Mouse (Mus musculus) layer of hippocampus, adult 18-20 months (tissue): ENCODE data around the gene Ank3. TPM values are rescaled to one million over a fixed set of nuclear protein-coding genes. Genes with fewer than 3 reads are reported as not detected.
A peak's percentile ranks its signal among the peaks of the same experiment; 100 is the strongest.

Source experiments
- DNase-seq, 2 experiments: peaks; one replicate each; pipeline ENCODE4 v3.0.0; 2022; ENCODE audit warnings: low spot score in 2 of 2
- total RNA-seq, 2 experiments: library from RNA; stranded (reverse); gene quantifications; 2 replicates each; pipeline ENCODE4 v1.2.3; 2021

The Ank3 gene
- total RNA-seq, 2 experiments from 2014 or later: 414 to 427 TPM

DNA sequence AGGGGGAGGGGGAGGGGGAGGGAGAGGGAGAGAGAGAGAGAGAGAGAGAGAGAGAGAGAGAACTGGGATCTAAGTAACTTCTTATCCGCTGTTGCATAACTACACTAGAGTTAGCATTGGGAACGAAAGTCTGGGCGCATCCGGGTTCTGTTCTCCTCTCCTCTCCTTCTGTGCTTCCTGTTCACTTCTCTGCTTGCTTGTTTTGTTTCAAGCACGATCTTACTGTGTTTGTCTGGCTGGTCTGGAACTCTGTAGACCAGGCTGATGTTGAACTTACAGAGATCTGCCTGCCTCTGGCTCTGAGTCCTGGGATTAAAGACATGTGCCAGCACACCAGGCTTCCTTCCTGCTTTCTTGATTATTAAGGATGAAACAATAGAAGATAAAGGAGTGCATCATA, 519.1 kb downstream of the Ank3 start:
- DNase-seq: no peak

DNA sequence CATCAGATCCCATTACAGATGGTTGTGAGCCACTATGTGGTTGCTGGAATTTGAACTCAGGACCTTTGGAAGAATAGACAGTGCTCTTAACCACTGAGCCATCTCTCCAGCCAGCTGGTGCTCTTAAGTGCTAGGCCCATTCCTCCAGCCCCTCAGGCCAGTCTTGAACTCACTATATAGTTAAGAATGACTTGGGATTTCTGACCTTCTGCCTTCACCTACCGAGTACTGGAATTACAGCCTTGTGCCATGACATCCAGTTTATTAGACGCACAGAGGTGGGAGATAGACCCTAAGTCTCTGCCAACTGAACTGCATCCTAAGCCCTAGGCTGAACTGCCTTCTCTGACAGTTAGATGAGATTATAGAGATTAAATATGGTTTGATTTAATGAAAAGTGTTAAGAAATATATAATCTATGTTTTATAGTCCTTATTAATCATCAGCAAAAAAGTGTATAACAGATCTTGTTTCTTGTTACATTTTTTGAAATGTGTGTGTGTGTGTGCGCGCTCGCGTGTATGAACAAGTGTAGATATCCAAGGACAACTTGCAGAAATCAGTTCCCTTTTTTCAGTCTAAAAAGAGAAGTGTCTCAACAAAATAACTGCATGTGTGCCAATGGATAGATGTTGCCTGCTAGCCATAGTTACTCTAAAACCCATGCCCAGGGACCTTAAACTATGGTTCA, 520.0 kb downstream of the Ank3 start:
- no peak for DNase-seq

DNA sequence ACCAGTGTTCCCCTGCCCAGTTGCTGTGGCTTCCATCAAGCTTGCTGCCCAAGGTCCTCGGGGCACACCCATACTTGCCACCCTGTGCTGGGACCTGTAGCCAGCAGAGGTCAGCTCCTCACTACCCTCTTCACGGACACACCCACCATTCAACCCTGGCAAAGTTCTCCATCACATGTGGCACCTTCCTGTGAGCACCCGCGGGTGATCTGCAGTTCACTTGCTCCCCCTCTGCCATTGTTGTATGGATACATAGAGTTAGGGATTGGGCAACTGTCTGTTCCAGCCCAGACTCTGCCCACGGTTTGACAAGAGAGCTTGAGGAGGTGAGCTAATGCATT, 520.5 kb downstream of the Ank3 start:
- no peak for DNase-seq

DNA sequence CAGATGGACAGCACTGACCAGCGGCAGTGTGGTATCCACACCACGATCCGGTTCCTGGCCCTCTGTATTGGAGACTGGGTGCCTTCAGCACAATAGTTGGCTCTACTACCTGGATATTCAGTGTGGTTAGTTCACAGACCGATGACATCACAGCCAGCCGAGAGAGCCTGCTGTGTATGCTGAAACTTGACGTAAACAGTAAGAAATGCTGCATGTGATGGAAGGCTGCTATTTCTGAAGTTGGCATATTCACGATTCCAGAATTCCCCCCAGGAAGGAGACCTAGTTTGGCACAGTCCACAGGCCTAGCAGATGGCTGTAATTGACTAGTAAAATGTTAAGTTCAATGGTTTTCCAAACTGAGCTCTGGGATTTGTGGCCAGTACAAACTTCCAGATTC, 521.2 kb downstream of the Ank3 start:
- peak in 1 of 2 experiments; percentile 34 for DNase-seq

DNA sequence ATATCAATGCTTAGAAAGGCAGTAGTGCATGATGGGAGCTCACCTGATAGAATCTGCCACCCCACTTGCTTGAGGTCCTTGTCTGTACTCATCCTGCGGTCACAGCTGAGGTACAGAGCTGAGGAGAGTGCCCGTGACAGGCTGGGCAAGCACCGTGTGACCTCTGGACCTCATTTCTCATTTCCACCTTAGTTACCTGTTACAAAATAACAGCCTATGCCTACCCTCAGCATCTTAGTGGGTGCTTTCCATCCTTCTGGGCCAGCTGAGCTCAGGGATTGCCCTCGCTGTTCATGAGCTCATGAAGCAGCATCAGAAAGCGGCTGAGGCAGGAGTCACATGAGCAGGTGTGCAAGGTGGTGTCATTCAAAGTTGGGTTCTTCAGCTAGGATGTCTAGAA, 523.5 kb downstream of the Ank3 start:
- no peak for DNase-seq

DNA sequence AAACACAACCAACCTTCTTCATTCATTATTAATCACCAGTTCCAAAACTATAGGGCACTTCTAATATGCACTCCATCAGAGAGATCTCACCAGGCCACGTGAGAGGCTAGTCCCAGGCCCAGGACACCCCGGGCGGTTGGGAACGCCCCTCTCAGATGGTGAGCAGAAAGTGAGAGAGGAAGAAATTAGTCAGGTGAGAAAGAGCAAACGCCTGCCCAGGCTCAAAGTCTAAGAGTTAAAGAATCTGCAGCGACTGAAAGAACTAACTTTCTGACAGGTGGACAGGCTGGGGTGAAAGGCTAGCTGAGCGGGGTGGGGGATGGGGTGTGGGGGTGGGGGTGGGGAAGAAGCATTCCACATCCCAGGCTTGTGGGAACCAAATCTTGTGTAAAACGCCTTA, 525.2 kb downstream of the Ank3 start:
- no peak for DNase-seq

DNA sequence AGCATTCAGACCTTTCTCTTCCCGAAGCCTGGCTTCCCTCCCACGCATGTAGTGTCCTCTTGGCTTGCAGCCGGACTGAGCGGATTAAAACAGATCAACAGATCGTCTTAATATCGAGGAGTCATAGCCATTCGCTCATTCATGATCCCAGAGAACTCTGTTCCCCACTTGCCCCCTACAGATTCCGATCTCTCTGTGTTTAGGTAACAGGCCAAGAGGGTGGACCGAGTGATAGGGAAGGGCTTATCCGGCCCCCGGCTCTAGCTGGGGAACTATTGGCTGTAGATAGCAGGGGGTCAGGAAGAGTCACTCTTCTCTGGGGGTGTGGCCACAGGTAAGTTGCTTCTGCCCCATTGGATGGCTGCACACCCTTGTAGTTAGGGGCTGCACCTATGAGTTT, 525.7 kb downstream of the Ank3 start:
- DNase-seq: no peak

DNA sequence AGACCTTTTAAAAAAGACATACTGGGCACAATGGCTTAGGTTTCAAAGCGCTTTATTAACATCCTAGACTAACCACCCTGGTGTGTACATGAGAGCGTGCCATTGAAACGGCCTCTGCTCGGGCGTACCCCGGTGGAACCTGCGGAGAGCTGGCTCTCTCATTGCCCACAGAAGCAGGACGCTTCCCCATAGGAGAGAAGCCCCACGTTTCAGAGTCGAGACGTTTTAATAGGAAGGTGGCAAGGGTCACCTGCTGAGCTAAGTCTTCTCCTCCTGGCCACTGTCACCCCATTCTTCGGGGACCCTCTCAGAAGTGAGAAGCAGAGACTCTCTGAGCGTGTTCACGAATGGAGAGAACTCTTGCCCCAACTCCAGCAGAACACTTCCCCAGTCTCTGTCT, 526.3 kb downstream of the Ank3 start:
- no peak for DNase-seq

DNA sequence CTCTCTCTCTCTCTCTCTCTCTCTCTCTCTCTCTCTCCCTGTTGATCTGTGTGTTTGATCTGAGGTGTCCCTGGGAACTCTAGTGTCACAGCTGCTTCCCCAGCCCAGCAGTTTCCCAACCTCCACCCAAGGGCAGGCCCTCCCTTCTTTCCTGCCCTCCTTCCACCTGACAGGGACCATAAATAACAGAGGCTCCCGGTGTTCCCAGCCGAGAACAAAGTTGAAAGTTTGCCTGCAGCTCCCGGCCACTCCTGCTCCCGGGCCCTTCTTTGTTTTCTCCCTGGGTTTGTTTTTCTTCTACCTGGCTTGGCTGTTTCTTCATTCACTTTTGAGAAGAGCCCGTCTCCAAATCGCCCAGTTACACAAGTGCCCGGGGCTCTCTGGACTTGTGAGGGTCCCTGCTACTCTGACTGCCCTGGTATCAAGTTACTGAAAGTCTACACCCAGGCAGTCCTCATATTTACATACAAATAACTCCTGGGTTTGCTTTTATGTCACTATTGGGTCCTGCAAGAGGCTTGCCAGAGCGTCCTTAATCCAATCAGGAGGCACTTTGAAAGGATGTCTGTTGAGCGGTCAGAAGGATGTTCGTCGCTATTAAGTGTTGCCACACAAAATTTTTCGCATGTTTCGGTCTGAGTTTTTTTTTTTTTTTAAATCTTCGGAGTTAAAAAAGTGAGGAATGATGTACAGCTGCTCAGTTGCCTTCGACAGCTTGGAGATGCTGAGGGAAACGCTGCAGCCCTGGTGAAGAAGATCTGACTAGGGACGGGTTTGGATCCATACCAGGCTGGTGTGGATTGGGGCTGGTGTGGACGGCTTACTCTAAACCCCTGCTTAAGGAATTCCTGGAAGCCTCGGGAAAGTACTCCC, 526.9 kb downstream of the Ank3 start:
- no peak for DNase-seq

DNA sequence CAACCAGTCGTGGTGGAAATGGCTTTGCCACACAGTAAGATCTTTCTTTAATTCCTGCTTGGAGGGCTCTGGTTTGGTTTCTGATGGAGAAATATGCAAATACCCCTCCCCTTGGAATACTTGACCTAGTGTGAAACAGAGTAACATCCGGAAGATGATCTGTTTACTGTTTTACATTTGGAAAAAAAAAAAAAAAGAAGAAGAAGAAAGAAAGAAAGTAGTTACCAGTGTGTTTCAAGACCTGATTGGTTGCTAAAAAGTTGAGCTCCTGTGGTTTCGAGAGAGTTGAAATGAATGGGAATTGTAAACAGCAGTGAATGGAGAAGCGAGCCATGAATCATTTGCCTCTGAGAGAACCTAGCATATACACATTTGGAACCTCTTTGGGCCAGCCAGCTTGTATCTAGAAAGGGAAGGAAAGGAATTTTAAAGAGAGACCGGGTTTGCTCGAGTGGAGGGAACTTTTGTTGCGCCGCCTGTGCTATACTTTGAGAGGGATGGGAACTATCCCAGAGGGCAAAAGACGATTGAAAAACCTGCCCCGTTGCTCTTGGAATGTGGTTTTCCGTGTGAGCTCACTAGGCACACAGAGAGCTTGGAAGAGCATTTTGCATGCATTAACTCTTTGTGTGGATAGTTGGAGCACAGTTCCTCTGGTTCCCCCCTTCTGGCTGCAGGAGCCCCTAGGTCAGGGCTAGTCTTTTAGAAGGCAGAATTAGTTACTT, 527.7 kb downstream of the Ank3 start:
- DNase-seq: no peak

DNA sequence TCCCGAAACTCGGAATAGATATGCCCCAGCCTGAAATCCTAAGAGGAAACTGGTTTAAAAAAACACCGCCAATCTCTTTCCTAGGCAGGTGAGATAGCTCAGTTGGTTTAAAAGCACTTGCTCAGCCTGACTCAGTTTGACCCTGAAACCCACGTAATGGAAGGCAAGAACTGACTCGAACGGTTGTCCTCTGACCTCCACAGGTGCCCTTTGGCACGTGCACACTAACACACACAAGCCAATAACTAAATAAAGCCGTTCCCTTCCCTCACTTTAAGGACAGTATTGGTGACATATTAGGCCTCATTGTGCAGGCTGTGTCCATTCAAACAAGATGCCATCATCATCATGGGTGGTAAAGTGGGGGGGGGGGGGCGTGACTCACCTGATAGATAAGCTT, 528.4 kb downstream of the Ank3 start:
- no peak for DNase-seq

DNA sequence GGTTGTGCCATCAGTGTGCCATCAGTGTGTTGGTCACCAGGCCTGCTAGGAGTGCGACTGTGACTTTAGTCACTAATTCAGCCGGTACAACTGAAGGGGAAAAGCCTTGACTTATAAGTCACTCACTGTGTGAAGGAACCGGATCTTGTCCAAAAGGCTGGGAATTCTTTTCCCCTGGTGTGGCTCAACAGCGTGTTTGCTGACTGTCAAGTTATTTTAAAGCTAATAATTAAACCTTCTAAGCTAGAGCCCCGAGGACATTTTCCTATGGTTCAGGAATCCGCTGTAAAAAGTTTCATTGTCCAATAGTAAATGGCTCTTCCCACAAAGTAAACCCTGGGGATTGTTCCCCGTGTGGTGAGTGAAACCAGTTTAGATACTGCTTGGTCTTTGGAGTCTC, 529.8 kb downstream of the Ank3 start:
- no peak for DNase-seq

DNA sequence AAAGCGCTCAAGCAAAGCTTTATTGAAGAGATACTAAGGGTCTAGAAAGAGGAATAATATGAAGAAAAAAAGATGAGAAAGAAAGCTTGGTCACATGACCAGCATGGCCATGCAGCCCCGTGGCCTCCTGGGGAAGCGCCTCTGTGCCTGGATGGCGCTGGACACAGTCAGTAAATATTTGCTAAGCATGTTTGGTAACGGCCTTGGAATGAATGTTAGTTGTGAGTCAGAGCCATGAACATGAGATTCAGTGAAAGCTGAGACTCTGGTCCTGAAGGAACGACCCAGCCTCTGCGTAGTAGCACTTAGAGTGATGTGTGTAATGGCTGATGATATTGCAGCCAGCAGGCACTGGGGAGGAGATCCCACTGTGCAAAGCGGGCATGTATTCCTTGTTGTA, 531.9 kb downstream of the Ank3 start:
- DNase-seq: no peak

DNA sequence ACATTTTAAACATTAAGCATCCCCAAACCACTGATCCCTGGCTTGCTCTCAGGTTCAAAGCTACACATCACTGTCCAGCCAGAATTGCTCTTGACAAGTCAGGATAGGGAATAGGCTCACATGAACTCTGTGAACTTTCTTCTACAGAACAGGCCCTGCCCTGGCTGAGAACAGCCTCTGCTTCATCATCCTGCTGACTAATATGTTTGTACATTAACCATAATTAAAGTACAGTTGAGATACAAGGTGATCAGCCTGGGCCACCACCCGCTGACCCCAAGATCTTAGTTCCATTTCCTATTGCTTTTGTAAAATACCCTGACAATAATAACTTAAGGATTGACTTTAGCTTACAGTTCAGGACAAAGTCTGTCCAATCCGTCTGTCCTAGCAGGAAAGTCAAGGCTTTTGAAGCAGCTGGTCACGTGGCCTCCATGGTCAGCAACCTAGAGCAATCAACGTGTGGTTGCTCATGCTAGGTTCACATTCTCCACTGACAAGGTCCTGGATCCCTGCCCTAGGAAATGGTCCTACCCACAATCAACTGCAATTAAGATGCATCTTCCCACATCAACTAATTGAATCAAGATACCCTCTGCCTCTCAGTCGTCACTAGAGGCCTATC, 538.0 kb downstream of the Ank3 start:
- DNase-seq: no peak

DNA sequence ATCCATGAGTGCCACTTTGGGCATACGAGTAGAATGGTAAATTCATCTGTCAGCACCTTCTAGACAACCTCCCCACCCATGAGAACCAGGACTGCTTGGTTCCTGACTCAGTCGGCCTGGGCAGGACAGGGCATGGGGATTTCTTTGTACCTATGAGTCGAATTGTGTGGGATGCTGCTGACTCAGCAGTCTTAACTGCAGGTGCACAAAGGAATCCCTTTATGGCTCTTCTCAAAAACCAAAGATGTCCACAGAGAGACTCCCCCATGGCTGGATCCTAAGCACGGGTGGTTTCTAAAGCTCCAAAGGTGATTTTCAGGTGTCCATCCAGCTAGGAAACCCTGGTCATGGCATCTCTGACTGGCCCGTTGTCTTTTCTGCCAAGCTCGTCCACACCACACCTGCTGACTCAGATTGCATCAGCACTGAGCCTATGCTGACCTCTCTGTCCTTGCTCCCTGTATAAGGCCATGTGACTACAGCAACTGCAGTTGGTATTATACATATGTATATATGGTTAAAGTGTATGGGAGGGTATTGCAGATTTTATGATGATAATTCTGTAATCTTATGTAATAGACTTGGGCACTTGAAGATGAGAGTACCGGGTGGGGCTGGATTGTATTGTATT, 538.8 kb downstream of the Ank3 start:
- DNase-seq: no peak

DNA sequence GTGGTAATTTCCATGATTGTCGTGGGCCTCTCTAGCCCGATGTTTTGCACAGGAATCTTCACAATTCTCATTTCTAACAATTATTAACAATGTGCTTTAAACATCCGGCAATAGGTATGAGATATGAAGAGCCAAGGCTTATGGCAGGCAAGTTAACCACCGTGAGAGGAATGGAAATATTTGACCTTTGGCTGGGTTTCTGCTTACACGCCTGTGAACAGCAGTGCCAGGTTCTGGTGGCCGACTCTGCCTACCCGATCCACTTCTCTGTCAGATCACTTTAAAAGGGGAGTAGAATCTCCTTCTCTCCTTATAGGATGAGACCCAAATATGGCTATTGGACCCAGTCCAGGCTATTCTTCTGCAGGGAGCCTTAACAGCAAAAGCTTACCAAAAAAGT, 540.6 kb downstream of the Ank3 start:
- no peak for DNase-seq

DNA sequence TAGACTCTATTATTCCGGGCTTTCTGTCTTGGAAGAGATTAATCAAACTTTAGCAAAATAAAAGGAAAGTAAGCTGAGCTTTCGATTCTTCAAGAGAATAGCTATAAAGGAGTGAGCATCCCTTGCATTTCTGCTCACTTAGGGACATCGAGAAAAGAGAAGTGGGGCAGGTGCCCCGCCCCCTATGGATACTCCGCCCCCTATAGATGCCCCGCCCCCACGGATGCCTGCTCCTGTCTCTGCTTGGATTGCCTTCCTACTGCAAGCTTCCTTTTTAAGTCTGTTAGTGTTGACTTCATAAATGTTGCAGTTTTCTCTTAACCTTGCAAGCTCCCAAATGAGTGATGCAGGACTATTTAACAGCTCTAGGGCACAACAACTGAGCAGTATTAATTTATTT, 541.4 kb downstream of the Ank3 start:
- DNase-seq: no peak

DNA sequence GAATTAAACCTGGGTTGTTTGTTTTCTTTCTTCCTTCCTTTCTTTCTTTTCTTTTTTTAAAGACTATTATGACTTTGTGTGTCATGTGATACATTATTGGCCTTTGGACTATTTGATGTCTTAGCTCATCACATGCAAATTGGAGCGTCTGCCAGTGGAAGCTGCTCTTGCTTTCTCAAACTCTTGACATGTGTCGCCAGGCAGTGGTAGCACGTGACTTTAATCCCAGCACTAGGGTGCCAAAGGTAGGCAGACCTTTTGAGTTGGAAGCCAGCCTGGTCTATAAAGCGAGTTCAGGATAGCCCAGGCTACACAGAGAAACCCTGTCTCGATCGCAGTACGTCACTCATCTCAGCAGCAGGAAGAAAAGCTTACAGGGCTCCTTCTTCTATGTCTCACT, 542.4 kb downstream of the Ank3 start:
- no peak for DNase-seq

DNA sequence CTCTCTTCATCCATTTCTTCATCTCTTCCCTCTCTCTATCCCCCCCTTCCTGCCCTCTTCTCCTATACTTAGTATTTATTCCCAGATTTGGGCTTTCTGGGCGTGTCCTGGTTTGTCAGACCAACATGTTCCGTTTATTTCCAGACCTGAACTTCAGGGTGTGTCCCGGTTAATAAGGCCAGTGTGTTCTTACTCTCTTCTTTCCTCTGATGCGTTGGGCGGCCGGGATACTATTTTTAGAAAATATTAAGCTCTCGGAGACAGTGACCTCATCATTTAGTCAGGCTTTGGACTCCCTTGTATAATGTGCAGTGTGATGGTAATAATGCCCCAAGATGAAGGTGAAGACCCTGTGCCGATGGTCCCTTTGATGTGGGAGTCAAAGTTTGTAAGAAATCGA, 546.3 kb downstream of the Ank3 start:
- DNase-seq: no peak

DNA sequence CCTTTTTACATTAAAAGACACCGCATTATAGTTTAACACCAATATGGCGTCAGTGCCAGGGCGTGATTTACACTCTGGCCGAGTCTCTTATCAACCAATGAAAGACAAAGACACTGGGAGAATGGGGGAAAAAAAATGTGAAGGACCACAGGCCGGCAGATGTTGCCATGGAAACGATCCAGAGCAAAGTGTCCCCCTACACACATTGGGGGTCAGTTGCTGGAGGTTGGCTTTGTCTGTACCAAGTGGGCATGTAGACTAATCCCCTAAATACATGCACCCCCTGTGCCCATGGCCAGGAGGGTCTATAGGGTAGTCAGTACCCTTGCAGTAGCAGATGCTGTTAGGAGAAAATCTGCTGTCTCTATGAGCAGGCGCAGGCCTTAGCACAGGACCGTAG, 547.3 kb downstream of the Ank3 start:
- DNase-seq: no peak

DNA sequence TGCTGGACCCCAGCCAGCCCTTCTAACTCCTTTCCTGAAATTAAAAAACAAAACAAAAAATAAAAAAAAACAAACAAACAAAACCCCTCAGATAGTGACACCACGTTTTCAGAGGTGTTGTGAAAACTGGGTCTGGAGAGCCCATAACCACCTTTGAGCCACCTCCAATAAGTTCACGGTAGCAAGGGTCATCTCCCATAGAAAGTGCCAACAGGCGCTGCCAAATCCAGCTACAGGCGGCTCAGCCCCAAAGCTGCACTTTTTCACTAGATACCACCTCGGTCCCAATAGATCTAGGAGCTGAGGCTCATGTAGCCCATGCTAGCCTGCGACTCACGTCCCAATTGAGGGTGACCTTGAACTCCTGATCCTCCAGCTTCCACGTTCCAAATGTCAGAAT, 547.7 kb downstream of the Ank3 start:
- DNase-seq: no peak
